Mouse (Mus musculus): ENCODE results near the gene Cttnbp2. TPM values are rescaled to one million over a fixed set of nuclear protein-coding genes. Genes with fewer than 3 reads are reported as not detected.

The Cttnbp2 gene
- polyA plus RNA-seq, 1 experiment from 2014 or later = 21.7 TPM

GRCm38 (mm10) chr6:18477313-18477930 is 37.2 kb downstream of the Cttnbp2 start:
- Histone ChIP-seq H3K4me2 (ENCODE audit: low read depth, low read length, severe bottlenecking) (no peak overlapping the region), H3K27ac (ENCODE audit: low read depth, low read length) (no peak overlapping the region), H3K36me3 (ENCODE audit: control insufficient read depth, insufficient read depth, low read length) (no peaks in the 10 kb centered on the region), H3K27me3 (ENCODE audit: control insufficient read depth, insufficient read depth, low read length) (no peaks in the 10 kb centered on the region), H3K9me3 (ENCODE audit: control insufficient read depth, low read length) (no peaks in the 10 kb centered on the region), H3K4me3 (ENCODE audit: low read depth, low read length) (no peak overlapping the region), H3K4me1 (replicated peaks; ENCODE audit: control insufficient read depth, insufficient read depth, low read length) (no peaks in the 10 kb centered on the region), H3K9ac (ENCODE audit: low read length) (no peak overlapping the region)
- ATAC-seq (replicated peaks; ENCODE audit: low FRiP score) (no peak), DNase-seq (ENCODE audit: low spot score) (no peak)
- WGBS = 56% methylated on average over 1 of the region's 1 CpGs

GRCm38 (mm10) chr6:18474983-18475382 is 39.7 kb downstream of the Cttnbp2 start:
- 71% methylated on average over 2 of the region's 2 CpGs for WGBS
- ATAC-seq (replicated peaks; ENCODE audit: low FRiP score) (no peak), DNase-seq (ENCODE audit: low spot score) (no peak)
- no peaks in the 10 kb centered on the region for H3K9me3 ChIP-seq (ENCODE audit: control insufficient read depth, low read length)
- H3K4me1 ChIP-seq (replicated peaks; ENCODE audit: control insufficient read depth, insufficient read depth, low read length) = no peaks in the 10 kb centered on the region
- H3K4me3 ChIP-seq (ENCODE audit: low read depth, low read length) = no peak overlapping the region
- no peaks in the 10 kb centered on the region for H3K27me3 ChIP-seq (ENCODE audit: control insufficient read depth, insufficient read depth, low read length)
- no peaks in the 10 kb centered on the region for H3K36me3 ChIP-seq (ENCODE audit: control insufficient read depth, insufficient read depth, low read length)
- no peak overlapping the region for H3K9ac ChIP-seq (ENCODE audit: low read length)
- H3K27ac ChIP-seq (ENCODE audit: low read depth, low read length) = no peak overlapping the region
- H3K4me2 ChIP-seq (ENCODE audit: low read depth, low read length, severe bottlenecking) = no peak overlapping the region

GRCm38 (mm10) chr6:18474541-18474940 is 40.1 kb downstream of the Cttnbp2 start:
- Histone ChIP-seq H3K36me3 (ENCODE audit: control insufficient read depth, insufficient read depth, low read length) (no peaks in the 10 kb centered on the region), H3K4me1 (replicated peaks; ENCODE audit: control insufficient read depth, insufficient read depth, low read length) (no peaks in the 10 kb centered on the region), H3K27me3 (ENCODE audit: control insufficient read depth, insufficient read depth, low read length) (no peaks in the 10 kb centered on the region), H3K4me3 (ENCODE audit: low read depth, low read length) (no peak overlapping the region), H3K4me2 (ENCODE audit: low read depth, low read length, severe bottlenecking) (no peak overlapping the region), H3K9ac (ENCODE audit: low read length) (no peak overlapping the region), H3K9me3 (ENCODE audit: control insufficient read depth, low read length) (no peaks in the 10 kb centered on the region), H3K27ac (ENCODE audit: low read depth, low read length) (no peak overlapping the region)
- DNase-seq (ENCODE audit: low spot score) = no peak
- ATAC-seq (replicated peaks; ENCODE audit: low FRiP score) = no peak
- WGBS = 66% methylated on average over 1 of the region's 1 CpGs

- H3K36me3 ChIP-seq (ENCODE audit: control insufficient read depth, insufficient read depth, low read length) = no peaks in the 10 kb centered on the region
- H3K27ac ChIP-seq (ENCODE audit: low read depth, low read length) = no peak overlapping the region
- ATAC-seq (replicated peaks; ENCODE audit: low FRiP score) (no peak), DNase-seq (ENCODE audit: low spot score) (no peak)
- WGBS = 82% methylated on average over 2 of the region's 2 CpGs
- H3K9me3 ChIP-seq (ENCODE audit: control insufficient read depth, low read length) = no peaks in the 10 kb centered on the region
- H3K4me3 ChIP-seq (ENCODE audit: low read depth, low read length) = no peak overlapping the region
- H3K9ac ChIP-seq (ENCODE audit: low read length) = no peak overlapping the region
- no peaks in the 10 kb centered on the region for H3K4me1 ChIP-seq (replicated peaks; ENCODE audit: control insufficient read depth, insufficient read depth, low read length)
- H3K27me3 ChIP-seq (ENCODE audit: control insufficient read depth, insufficient read depth, low read length) = no peaks in the 10 kb centered on the region
- no peak overlapping the region for H3K4me2 ChIP-seq (ENCODE audit: low read depth, low read length, severe bottlenecking)
Measured at GRCm38 (mm10) chr6:18469206-18469605, 45.4 kb downstream of the Cttnbp2 start.

GRCm38 (mm10) chr6:18467777-18468176 is 46.9 kb downstream of the Cttnbp2 start:
- no peak overlapping the region for H3K4me3 ChIP-seq (ENCODE audit: low read depth, low read length)
- no peak for DNase-seq (ENCODE audit: low spot score)
- H3K4me2 ChIP-seq (ENCODE audit: low read depth, low read length, severe bottlenecking) = no peak overlapping the region
- 56% methylated on average over 2 of the region's 2 CpGs for WGBS
- H3K27me3 ChIP-seq (ENCODE audit: control insufficient read depth, insufficient read depth, low read length) = no peaks in the 10 kb centered on the region
- no peaks in the 10 kb centered on the region for H3K4me1 ChIP-seq (replicated peaks; ENCODE audit: control insufficient read depth, insufficient read depth, low read length)
- no peak overlapping the region for H3K27ac ChIP-seq (ENCODE audit: low read depth, low read length)
- ATAC-seq (replicated peaks; ENCODE audit: low FRiP score) = no peak
- no peak overlapping the region for H3K9ac ChIP-seq (ENCODE audit: low read length)
- no peaks in the 10 kb centered on the region for H3K9me3 ChIP-seq (ENCODE audit: control insufficient read depth, low read length)
- H3K36me3 ChIP-seq (ENCODE audit: control insufficient read depth, insufficient read depth, low read length) = no peaks in the 10 kb centered on the region

GRCm38 (mm10) chr6:18466227-18466626 is 48.4 kb downstream of the Cttnbp2 start:
- DNase-seq (ENCODE audit: low spot score) (no peak), ATAC-seq (replicated peaks; ENCODE audit: low FRiP score) (no peak)
- Histone ChIP-seq H3K27me3 (ENCODE audit: control insufficient read depth, insufficient read depth, low read length) (no peaks in the 10 kb centered on the region), H3K9ac (ENCODE audit: low read length) (no peak overlapping the region), H3K27ac (ENCODE audit: low read depth, low read length) (no peak overlapping the region), H3K4me1 (replicated peaks; ENCODE audit: control insufficient read depth, insufficient read depth, low read length) (no peaks in the 10 kb centered on the region), H3K4me2 (ENCODE audit: low read depth, low read length, severe bottlenecking) (no peak overlapping the region), H3K4me3 (ENCODE audit: low read depth, low read length) (no peak overlapping the region), H3K36me3 (ENCODE audit: control insufficient read depth, insufficient read depth, low read length) (no peaks in the 10 kb centered on the region), H3K9me3 (ENCODE audit: control insufficient read depth, low read length) (no peaks in the 10 kb centered on the region; the same call in 1 of the 2 replicates)
- WGBS = 70% methylated on average over 7 of the region's 7 CpGs

GRCm38 (mm10) chr6:18465626-18466025 is 49.0 kb downstream of the Cttnbp2 start:
- H3K4me1 ChIP-seq (replicated peaks; ENCODE audit: control insufficient read depth, insufficient read depth, low read length) = no peaks in the 10 kb centered on the region
- ATAC-seq (replicated peaks; ENCODE audit: low FRiP score) (no peak), DNase-seq (ENCODE audit: low spot score) (no peak)
- no peak overlapping the region for H3K4me2 ChIP-seq (ENCODE audit: low read depth, low read length, severe bottlenecking)
- H3K4me3 ChIP-seq (ENCODE audit: low read depth, low read length) = no peak overlapping the region
- H3K9ac ChIP-seq (ENCODE audit: low read length) = no peak overlapping the region
- 81% methylated on average over 10 of the region's 10 CpGs for WGBS
- no peak overlapping the region for H3K27ac ChIP-seq (ENCODE audit: low read depth, low read length)
- no peaks in the 10 kb centered on the region for H3K36me3 ChIP-seq (ENCODE audit: control insufficient read depth, insufficient read depth, low read length)
- no peaks in the 10 kb centered on the region; the same call in 1 of the 2 replicates for H3K9me3 ChIP-seq (ENCODE audit: control insufficient read depth, low read length)
- H3K27me3 ChIP-seq (ENCODE audit: control insufficient read depth, insufficient read depth, low read length) = no peaks in the 10 kb centered on the region

GRCm38 (mm10) chr6:18459657-18460056 is 55.0 kb downstream of the Cttnbp2 start:
- H3K4me1 ChIP-seq (replicated peaks; ENCODE audit: control insufficient read depth, insufficient read depth, low read length) = no peaks in the 10 kb centered on the region
- no peaks in the 10 kb centered on the region; the same call in 1 of the 2 replicates for H3K9me3 ChIP-seq (ENCODE audit: control insufficient read depth, low read length)
- no peak overlapping the region for H3K27ac ChIP-seq (ENCODE audit: low read depth, low read length)
- H3K27me3 ChIP-seq (ENCODE audit: control insufficient read depth, insufficient read depth, low read length) = no peaks in the 10 kb centered on the region
- no peaks in the 10 kb centered on the region for H3K36me3 ChIP-seq (ENCODE audit: control insufficient read depth, insufficient read depth, low read length)
- no peak for DNase-seq (ENCODE audit: low spot score)
- ATAC-seq (replicated peaks; ENCODE audit: low FRiP score) = no peak
- H3K4me2 ChIP-seq (ENCODE audit: low read depth, low read length, severe bottlenecking) = no peak overlapping the region
- H3K4me3 ChIP-seq (ENCODE audit: low read depth, low read length) = no peak overlapping the region
- WGBS = 88% methylated on average over 1 of the region's 1 CpGs
- H3K9ac ChIP-seq (ENCODE audit: low read length) = no peak overlapping the region

- Histone ChIP-seq H3K27me3 (ENCODE audit: control insufficient read depth, insufficient read depth, low read length) (no peaks in the 10 kb centered on the region), H3K4me1 (replicated peaks; ENCODE audit: control insufficient read depth, insufficient read depth, low read length) (peaks cover 4% of the 10 kb centered on the region; the same call in 1 of the 2 replicates), H3K27ac (ENCODE audit: low read depth, low read length) (no peak overlapping the region), H3K9ac (ENCODE audit: low read length) (no peak overlapping the region), H3K4me3 (ENCODE audit: low read depth, low read length) (no peak overlapping the region), H3K36me3 (ENCODE audit: control insufficient read depth, insufficient read depth, low read length) (no peaks in the 10 kb centered on the region), H3K4me2 (ENCODE audit: low read depth, low read length, severe bottlenecking) (no peak overlapping the region), H3K9me3 (ENCODE audit: control insufficient read depth, low read length) (no peaks in the 10 kb centered on the region)
- 83% methylated on average over 5 of the region's 5 CpGs for WGBS
- DNase-seq (ENCODE audit: low spot score) = no peak
- ATAC-seq (replicated peaks; ENCODE audit: low FRiP score) = no peak
Measured at GRCm38 (mm10) chr6:18450551-18451193, 64.0 kb downstream of the Cttnbp2 start.
